Mouse (Mus musculus): ENCODE data around the gene Tas2r116. TPM values are rescaled to one million over a fixed set of nuclear protein-coding genes. Genes with fewer than 3 reads are reported as not detected.

The Tas2r116 gene
- not detected for total RNA-seq (2021)

DNA sequence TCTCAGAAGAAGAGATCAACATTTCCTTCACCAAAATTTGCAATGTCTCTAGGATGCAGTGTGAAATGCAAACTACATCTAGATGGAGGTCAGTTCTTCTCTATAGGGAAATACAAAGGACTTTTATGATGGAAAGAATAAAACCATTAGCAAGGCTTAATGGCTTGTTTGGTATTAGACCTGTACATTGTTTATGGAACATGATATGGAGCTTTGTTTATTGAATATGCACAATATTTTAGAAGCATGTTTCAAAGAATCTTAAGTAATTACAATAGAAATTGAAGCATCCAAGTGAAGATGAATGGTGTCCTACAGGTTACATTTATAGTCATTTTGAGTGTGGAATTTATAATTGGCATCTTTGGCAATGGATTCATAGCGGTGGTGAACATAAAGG lies at the start of gene Tas2r116:
TSS of gene Tas2r116 (plus strand) at position 301 of the 400 bp plus-strand sequence.
- DNase-seq (ENCODE audit: extremely low spot score in 1 of 2, low spot score in 1 of 2): no peak

DNA sequence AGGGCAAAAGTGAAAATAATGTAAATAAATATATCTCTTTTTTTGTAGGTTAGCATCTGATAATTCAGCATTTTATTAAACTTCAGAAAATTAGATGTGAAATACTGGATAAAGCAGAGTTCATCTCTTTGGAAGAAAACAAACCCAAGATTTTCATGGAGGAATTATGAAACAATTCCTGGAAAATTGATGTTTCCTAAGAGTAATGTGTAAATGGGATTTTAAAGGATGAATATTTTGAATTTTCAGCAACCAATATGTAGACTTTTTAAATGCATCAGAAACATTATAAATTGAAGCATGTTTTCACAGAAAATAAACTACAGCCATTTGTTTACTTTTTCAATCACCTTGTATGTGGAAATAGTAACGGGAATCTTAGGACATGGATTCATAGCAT lies 8.4 kb upstream of the Tas2r116 start, which contains the start of gene Tas2r123:
TSS of gene Tas2r123 (plus strand) at position 301 of the 400 bp plus-strand sequence.
- no peak for DNase-seq (ENCODE audit: extremely low spot score in 1 of 2, low spot score in 1 of 2)

DNA sequence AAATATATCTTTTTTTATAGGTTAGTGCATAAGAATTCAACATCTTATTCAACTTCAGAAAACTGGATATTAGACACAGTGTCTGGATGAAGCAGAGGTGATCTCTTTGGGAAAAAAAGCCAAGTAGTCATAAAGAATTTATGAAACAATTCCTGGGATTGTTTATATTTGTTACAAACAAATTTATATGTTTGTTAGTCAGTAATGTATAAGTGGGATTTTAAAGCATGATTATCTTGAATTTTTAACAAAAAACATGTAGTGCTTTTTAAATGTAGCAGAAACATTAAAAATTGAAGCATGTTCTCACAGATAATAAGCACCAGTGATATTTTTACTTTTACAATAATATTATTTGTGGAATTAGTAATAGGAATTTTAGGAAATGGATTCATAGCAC lies 12.5 kb downstream of the Tas2r116 start, which contains the start of gene Tas2r110:
TSS of gene Tas2r110 (plus strand) at position 301 of the 400 bp plus-strand sequence.
- DNase-seq (ENCODE audit: extremely low spot score in 1 of 2, low spot score in 1 of 2): no peak

DNA sequence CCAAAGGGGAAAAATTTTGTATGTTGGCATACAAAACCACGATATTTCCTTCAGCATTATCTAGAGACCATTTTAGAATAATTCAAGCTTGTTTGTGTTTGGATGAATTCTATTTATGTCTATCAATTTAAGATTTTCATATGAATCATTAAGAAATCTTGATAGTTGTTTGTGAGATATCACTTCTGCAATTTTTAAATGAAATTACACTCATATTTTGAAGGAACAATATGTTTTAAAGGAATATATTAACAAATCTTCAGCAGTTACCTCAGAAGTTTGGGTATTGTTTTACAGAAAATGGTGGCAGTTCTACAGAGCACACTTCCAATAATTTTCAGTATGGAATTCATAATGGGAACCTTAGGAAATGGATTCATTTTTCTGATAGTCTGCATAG lies 37.5 kb downstream of the Tas2r116 start, which contains the start of gene Tas2r113:
TSS of gene Tas2r113 (plus strand) at position 301 of the 400 bp plus-strand sequence.
- DNase-seq (ENCODE audit: extremely low spot score in 1 of 2, low spot score in 1 of 2): no peak

Other genes with a start within 250 kb of the Tas2r116 start
- gene A630073D07Rik, start 203.9 kb upstream of the Tas2r116 start, total RNA-seq (2021): not detected
- gene Tas2r120, start 198.5 kb upstream of the Tas2r116 start, total RNA-seq (2021): not detected
- gene Tas2r121, start 154.4 kb upstream of the Tas2r116 start, total RNA-seq (2021): not detected
- gene Tas2r122, start 143.5 kb upstream of the Tas2r116 start, total RNA-seq (2021): not detected
- not detected for gene Tas2r115, start 117.4 kb upstream of the Tas2r116 start, total RNA-seq (2021)
- not detected for gene Tas2r124, start 100.7 kb upstream of the Tas2r116 start, total RNA-seq (2021)
- gene Tas2r102, start 93.3 kb upstream of the Tas2r116 start, total RNA-seq (2021): not detected
- gene Tas2r136, start 77.3 kb upstream of the Tas2r116 start, total RNA-seq (2021): not detected
- gene Tas2r117, start 52.6 kb upstream of the Tas2r116 start, total RNA-seq (2021): not detected
- gene Tas2r123, start 8.3 kb upstream of the Tas2r116 start, total RNA-seq (2021): not detected
- not detected for gene Tas2r110, start 12.6 kb downstream of the Tas2r116 start, total RNA-seq (2021)
- not detected for gene Tas2r113, start 37.6 kb downstream of the Tas2r116 start, total RNA-seq (2021)
- not detected for gene Tas2r125, start 54.2 kb downstream of the Tas2r116 start, total RNA-seq (2021)
- gene Tas2r129, start 95.7 kb downstream of the Tas2r116 start, total RNA-seq (2021): not detected
- not detected for gene Tas2r131, start 102.5 kb downstream of the Tas2r116 start, total RNA-seq (2021)
- gene Tas2r109, start 125.5 kb downstream of the Tas2r116 start, total RNA-seq (2021): not detected
- not detected for gene Tas2r103, start 181.7 kb downstream of the Tas2r116 start, total RNA-seq (2021)
- gene Tas2r140, start 200.4 kb downstream of the Tas2r116 start, total RNA-seq (2021): not detected
- 10 to 100 TPM; 86.2 to 92.9 TPM for gene Smim10l1, start 249.5 kb downstream of the Tas2r116 start, total RNA-seq (2021)